Mouse (Mus musculus) forebrain, embryonic 16.5 days (tissue): ENCODE results near the gene Slc1a4. TPM values are rescaled to one million over a fixed set of nuclear protein-coding genes. Genes with fewer than 3 reads are reported as not detected.

Experiments
- ATAC-seq: fragments of 200-750 bp; cut with Nextera tagmentation; 2 replicates; pipeline ENCODE4 v1.8.0; 2017; ENCODE audit warnings: mild to moderate bottlenecking, moderate library complexity
- H3K27ac ChIP-seq: fragments of 300-500 bp; sonication (generic); 2 replicates; pipeline ENCODE4 v1.5.1; 2014; ENCODE audit warnings: low read length, control low read depth
- H3K27me3 ChIP-seq: fragments of 300-500 bp; sonication (generic); replicated peaks from 2 replicates; pipeline ENCODE4 v1.6.1; 2014; ENCODE audit warnings: low read length; ENCODE audit not compliant: control insufficient read depth, insufficient read depth
- H3K36me3 ChIP-seq: fragments of 300-500 bp; sonication (generic); 2 replicates; pipeline ENCODE4 v1.6.1; 2014; ENCODE audit not compliant: control insufficient read depth, insufficient read depth
- H3K4me1 ChIP-seq: fragments of 300-500 bp; sonication (generic); replicated peaks from 2 replicates; pipeline ENCODE4 v1.6.1; 2014; ENCODE audit warnings: low read length; ENCODE audit not compliant: control insufficient read depth, insufficient read depth
- H3K4me2 ChIP-seq: fragments of 300-500 bp; sonication (generic); 2 replicates; pipeline ENCODE4 v1.6.1; 2014; ENCODE audit warnings: mild to moderate bottlenecking, low read length, control low read depth
- H3K4me3 ChIP-seq: fragments of 300-500 bp; sonication (generic); replicated peaks from 2 replicates; pipeline ENCODE4 v1.5.1; 2014; ENCODE audit warnings: mild to moderate bottlenecking, low read length, control low read depth
- H3K9ac ChIP-seq: fragments of 300-500 bp; sonication (generic); replicated peaks from 2 replicates; pipeline ENCODE4 v1.6.1; 2014; ENCODE audit warnings: low read depth, low read length, control low read depth
- H3K9me3 ChIP-seq: fragments of 300-500 bp; sonication (generic); 2 replicates; pipeline ENCODE4 v1.6.1; 2016; ENCODE audit warnings: low read length; ENCODE audit not compliant: control insufficient read depth
- WGBS: fragments of 180-500 bp; shearing (Covaris S2); extraction: QIAGEN DNeasy Blood & Tissue Kit; methylation state at CpG from one replicate; pipeline ENCODE4 v1.1.7; 2014; 5-methylcytosine and 5-hydroxymethylcytosine counted together
- polyA plus RNA-seq: library from polyadenylated mRNA; unstranded; fragments of >200 nt; fragmentation: Nextera tagmentation; extraction: Ambion mirVana; gene quantifications from 2 replicates; pipeline ENCODE4 v1.2.1, GENCODE M21; 2015

Slc1a4 gene
- polyA plus RNA-seq, 1 experiment from 2014 or later: 60.0 TPM

DNA sequence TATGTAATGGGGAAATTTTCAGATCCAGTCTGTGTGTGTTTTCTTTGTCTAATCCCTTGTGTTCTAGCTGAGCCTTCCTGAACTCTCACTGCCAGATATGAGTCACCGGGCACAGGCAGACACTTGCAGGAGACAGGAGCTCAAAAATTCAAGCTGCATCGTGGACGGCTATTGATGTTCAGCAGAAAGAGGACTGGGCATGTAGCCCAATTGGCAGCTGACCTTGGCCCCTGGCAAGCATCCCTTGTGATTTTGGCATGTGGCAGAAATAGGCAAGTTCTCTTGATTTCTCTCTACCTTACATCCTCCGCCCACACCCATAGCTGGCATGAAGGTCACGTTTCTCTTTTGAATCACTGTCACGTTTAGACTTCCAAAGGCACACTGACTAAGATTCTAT lies 15.0 kb upstream of the Slc1a4 start:
- H3K4me3 ChIP-seq: no peak overlapping the region
- H3K9me3 ChIP-seq: no peaks in the 10 kb centered on the region
- no peaks in the 10 kb centered on the region for H3K36me3 ChIP-seq
- no peak overlapping the region for H3K27ac ChIP-seq
- no peak overlapping the region for H3K9ac ChIP-seq
- H3K27me3 ChIP-seq: no peaks in the 10 kb centered on the region
- 23% methylated on average over 6 of the region's 6 CpGs for WGBS
- peaks cover 5% of the 10 kb centered on the region; the same call in 1 of the 2 replicates for H3K4me1 ChIP-seq
- no peak overlapping the region for H3K4me2 ChIP-seq
- ATAC-seq: peak; percentile 86

GRCm38 (mm10) chr11:20346369-20346768 lies 13.9 kb upstream of the Slc1a4 start:
- no peak overlapping the region for H3K4me3 ChIP-seq
- peaks cover 5% of the 10 kb centered on the region; the same call in 1 of the 2 replicates for H3K4me1 ChIP-seq
- H3K9me3 ChIP-seq: no peaks in the 10 kb centered on the region
- H3K9ac ChIP-seq: no peak overlapping the region
- H3K27ac ChIP-seq: no peak overlapping the region
- no peak overlapping the region for H3K4me2 ChIP-seq
- H3K27me3 ChIP-seq: no peaks in the 10 kb centered on the region
- WGBS: 89% methylated on average over 2 of the region's 2 CpGs
- no peaks in the 10 kb centered on the region for H3K36me3 ChIP-seq
- no peak for ATAC-seq

- no peak overlapping the region for H3K4me2 ChIP-seq
- no peaks in the 10 kb centered on the region for H3K9me3 ChIP-seq
- 93% methylated on average over 4 of the region's 4 CpGs for WGBS
- ATAC-seq: no peak
- no peaks in the 10 kb centered on the region for H3K36me3 ChIP-seq
- peaks cover 5% of the 10 kb centered on the region; the same call in 1 of the 2 replicates for H3K4me1 ChIP-seq
- H3K9ac ChIP-seq: no peak overlapping the region
- H3K27me3 ChIP-seq: no peaks in the 10 kb centered on the region
- H3K27ac ChIP-seq: no peak overlapping the region
- no peak overlapping the region for H3K4me3 ChIP-seq
These were observed 11.4 kb upstream of the Slc1a4 start for GRCm38 (mm10) chr11:20343952-20344351.

- no peak for ATAC-seq
- H3K4me3 ChIP-seq: no peak overlapping the region
- no peaks in the 10 kb centered on the region for H3K4me1 ChIP-seq
- H3K36me3 ChIP-seq: no peaks in the 10 kb centered on the region
- H3K27ac ChIP-seq: no peak overlapping the region
- no peak overlapping the region for H3K9ac ChIP-seq
- H3K27me3 ChIP-seq: no peaks in the 10 kb centered on the region
- WGBS: 72% methylated on average over 1 of the region's 1 CpGs
- no peaks in the 10 kb centered on the region for H3K9me3 ChIP-seq
- H3K4me2 ChIP-seq: no peak overlapping the region
These were observed 9.1 kb upstream of the Slc1a4 start for GRCm38 (mm10) chr11:20341598-20341997.

DNA sequence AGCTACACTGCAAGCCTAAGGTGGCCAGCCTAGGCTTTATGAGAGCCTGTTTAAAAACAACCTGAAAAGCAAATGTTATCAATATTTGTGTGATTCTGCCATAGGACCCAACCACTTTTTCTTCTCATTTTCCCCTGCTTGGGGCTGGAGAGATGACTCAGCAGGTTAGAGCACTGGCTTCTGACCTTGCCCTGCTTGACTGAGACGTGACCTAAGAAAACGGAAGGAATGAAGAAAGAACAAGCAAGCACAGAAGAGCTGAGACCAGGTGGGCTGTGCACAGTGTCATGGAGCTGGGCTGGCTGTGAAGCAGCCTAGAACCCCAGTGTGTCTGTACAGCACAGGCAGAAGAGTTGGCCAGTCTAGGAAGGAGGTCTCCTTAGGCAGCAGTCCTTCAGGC lies 6.2 kb upstream of the Slc1a4 start:
- H3K27ac ChIP-seq: no peak overlapping the region
- ATAC-seq: no peak
- H3K9ac ChIP-seq: no peak overlapping the region
- H3K4me3 ChIP-seq: no peak overlapping the region
- no peaks in the 10 kb centered on the region for H3K27me3 ChIP-seq
- H3K9me3 ChIP-seq: no peaks in the 10 kb centered on the region
- 81% methylated on average over 2 of the region's 2 CpGs for WGBS
- no peaks in the 10 kb centered on the region for H3K36me3 ChIP-seq
- H3K4me2 ChIP-seq: no peak overlapping the region
- peaks cover 7% of the 10 kb centered on the region; the same call in 1 of the 2 replicates for H3K4me1 ChIP-seq

GRCm38 (mm10) chr11:20334301-20334700 lies 1.8 kb upstream of the Slc1a4 start:
- no peak overlapping the region for H3K4me2 ChIP-seq
- peaks cover 30% of the 10 kb centered on the region for H3K4me1 ChIP-seq
- H3K9ac ChIP-seq: no peak overlapping the region
- H3K4me3 ChIP-seq: no peak overlapping the region
- WGBS: 8% methylated on average over 1 of the region's 1 CpGs
- H3K36me3 ChIP-seq: no peaks in the 10 kb centered on the region
- ATAC-seq: no peak
- no peaks in the 10 kb centered on the region for H3K27me3 ChIP-seq
- H3K27ac ChIP-seq: no peak overlapping the region; the same call in 1 of the 2 replicates
- H3K9me3 ChIP-seq: no peaks in the 10 kb centered on the region

- no peaks in the 10 kb centered on the region for H3K36me3 ChIP-seq
- H3K27me3 ChIP-seq: no peaks in the 10 kb centered on the region
- H3K4me2 ChIP-seq: peak overlapping the region; percentile 65
- H3K9ac ChIP-seq: peak overlapping the region; percentile 89
- no peaks in the 10 kb centered on the region for H3K9me3 ChIP-seq
- peak; percentile 19; the same call in 1 of the 2 replicates for ATAC-seq
- WGBS: under 1% methylated on average over 61 of the region's 61 CpGs
- peak overlapping the region; percentile 100 for H3K27ac ChIP-seq
- peaks cover 35% of the 10 kb centered on the region for H3K4me1 ChIP-seq
- peak overlapping the region; percentile 85 for H3K4me3 ChIP-seq
These were observed 599 bp downstream of the Slc1a4 start for GRCm38 (mm10) chr11:20331690-20332537.

- WGBS: 23% methylated on average over 9 of the region's 9 CpGs
- Histone ChIP-seq H3K4me3 (peak overlapping the region; percentile 85), H3K27me3 (no peaks in the 10 kb centered on the region), H3K4me1 (peaks cover 40% of the 10 kb centered on the region), H3K9ac (peak overlapping the region; percentile 89), H3K27ac (no peak overlapping the region), H3K36me3 (no peaks in the 10 kb centered on the region), H3K9me3 (no peaks in the 10 kb centered on the region), H3K4me2 (peak overlapping the region; percentile 65)
- ATAC-seq: no peak
These were observed 1.4 kb downstream of the Slc1a4 start for GRCm38 (mm10) chr11:20331027-20331689.

- 95% methylated on average over 5 of the region's 5 CpGs for WGBS
- no peaks in the 10 kb centered on the region for H3K9me3 ChIP-seq
- H3K36me3 ChIP-seq: no peaks in the 10 kb centered on the region
- no peak for ATAC-seq
- no peak overlapping the region for H3K4me3 ChIP-seq
- H3K27ac ChIP-seq: no peak overlapping the region
- peaks cover 40% of the 10 kb centered on the region for H3K4me1 ChIP-seq
- H3K9ac ChIP-seq: no peak overlapping the region
- H3K4me2 ChIP-seq: peak overlapping the region; percentile 42
- no peaks in the 10 kb centered on the region for H3K27me3 ChIP-seq
These were observed 2.8 kb downstream of the Slc1a4 start for GRCm38 (mm10) chr11:20329711-20330110.
